Mouse (Mus musculus) embryonic facial prominence, embryonic 11.5 days (tissue): ENCODE measurements around the gene Tmem19. TPM values are rescaled to one million over a fixed set of nuclear protein-coding genes. Genes with fewer than 3 reads are reported as not detected.

Experiments used
- ATAC-seq: fragments of 200-750 bp; cut with Nextera tagmentation; replicated peaks from 2 replicates; pipeline ENCODE4 v1.8.0; 2017; ENCODE audit warnings: low read depth; ENCODE audit not compliant: insufficient number of reproducible peaks, low FRiP score, low TSS enrichment
- DNase-seq: peaks from one replicate; pipeline ENCODE4 v3.0.0-alpha.2; 2015; ENCODE audit warnings: low spot score
- H3K27ac ChIP-seq: fragments of 300-500 bp; sonication (generic); replicated peaks from 2 replicates; pipeline ENCODE4 v1.5.1; 2014; ENCODE audit warnings: mild to moderate bottlenecking, low read depth, low read length, control low read depth
- H3K27me3 ChIP-seq: fragments of 300-500 bp; sonication (generic); 2 replicates; pipeline ENCODE4 v1.6.1; 2014; ENCODE audit warnings: mild to moderate bottlenecking, low read length, moderate library complexity, mixed read lengths; ENCODE audit not compliant: control insufficient read depth, insufficient read depth
- H3K36me3 ChIP-seq: fragments of 300-500 bp; sonication (generic); replicated peaks from 2 replicates; pipeline ENCODE4 v1.6.1; 2014; ENCODE audit warnings: low read depth, mild to moderate bottlenecking, low read length, moderate library complexity, mixed read lengths; ENCODE audit not compliant: control insufficient read depth, insufficient read depth
- H3K4me1 ChIP-seq: fragments of 300-500 bp; sonication (generic); 2 replicates; pipeline ENCODE4 v1.6.1; 2014; ENCODE audit warnings: low read length, mixed read lengths; ENCODE audit not compliant: control insufficient read depth, insufficient read depth
- H3K4me2 ChIP-seq: fragments of 300-500 bp; sonication (generic); 2 replicates; pipeline ENCODE4 v1.6.1; 2014; ENCODE audit warnings: low read depth, mild to moderate bottlenecking, control low read depth, low read length, moderate library complexity
- H3K4me3 ChIP-seq: fragments of 300-500 bp; sonication (generic); 2 replicates; pipeline ENCODE4 v1.5.1; 2014; ENCODE audit warnings: low read depth, low read length, control low read depth
- H3K9ac ChIP-seq: fragments of 300-500 bp; sonication (generic); replicated peaks from 2 replicates; pipeline ENCODE4 v1.6.1; 2014; ENCODE audit warnings: mild to moderate bottlenecking, control low read depth, low read length
- H3K9me3 ChIP-seq: fragments of 300-500 bp; sonication (generic); replicated peaks from 2 replicates; pipeline ENCODE4 v1.6.1; 2016; ENCODE audit warnings: mild to moderate bottlenecking, low read length, inconsistent platforms, mixed read lengths; ENCODE audit not compliant: control insufficient read depth
- WGBS: fragments of 180-500 bp; shearing (Covaris S2); extraction: QIAGEN DNeasy Blood & Tissue Kit; methylation state at CpG from one replicate; pipeline ENCODE4 v1.1.7; 2014; 5-methylcytosine and 5-hydroxymethylcytosine counted together
- polyA plus RNA-seq: library from polyadenylated mRNA; unstranded; fragments of >200 nt; fragmentation: Nextera tagmentation; extraction: Ambion mirVana; gene quantifications from 2 replicates; pipeline ENCODE4 v1.2.1, GENCODE M21; 2014

Tmem19 gene
- polyA plus RNA-seq, 1 experiment from 2014 or later = 36.4 TPM

- H3K4me1 ChIP-seq = no peaks in the 10 kb centered on the region
- no peaks in the 10 kb centered on the region for H3K27me3 ChIP-seq
- H3K27ac ChIP-seq = peak overlapping the region; percentile 94
- peak overlapping the region; percentile 43 for H3K4me2 ChIP-seq
- DNase-seq (peak; percentile 13), ATAC-seq (no peak)
- peak overlapping the region; percentile 73 for H3K4me3 ChIP-seq
- H3K9me3 ChIP-seq = no peaks in the 10 kb centered on the region
- WGBS = 1% methylated on average over 15 of the region's 15 CpGs
- H3K9ac ChIP-seq = peak overlapping the region; percentile 89
- H3K36me3 ChIP-seq = no peaks in the 10 kb centered on the region
These were observed 21.4 kb upstream of the Tmem19 start for GRCm38 (mm10) chr10:115383644-115384220.

GRCm38 (mm10) chr10:115382846-115383643, 20.7 kb upstream of the Tmem19 start:
- no peaks in the 10 kb centered on the region for H3K9me3 ChIP-seq
- ATAC-seq (no peak), DNase-seq (peak; percentile 14)
- no peaks in the 10 kb centered on the region for H3K36me3 ChIP-seq
- H3K4me2 ChIP-seq = peak overlapping the region; percentile 43
- no peaks in the 10 kb centered on the region for H3K27me3 ChIP-seq
- 37% methylated on average over 12 of the region's 12 CpGs for WGBS
- peak overlapping the region; percentile 73 for H3K4me3 ChIP-seq
- H3K9ac ChIP-seq = peak overlapping the region; percentile 28
- no peak overlapping the region for H3K27ac ChIP-seq
- no peaks in the 10 kb centered on the region for H3K4me1 ChIP-seq

GRCm38 (mm10) chr10:115381506-115382084, 19.3 kb upstream of the Tmem19 start:
- Histone ChIP-seq H3K9me3 (no peaks in the 10 kb centered on the region), H3K4me2 (no peak overlapping the region), H3K4me3 (no peak overlapping the region), H3K9ac (no peak overlapping the region), H3K36me3 (no peaks in the 10 kb centered on the region), H3K27ac (no peak overlapping the region), H3K4me1 (no peaks in the 10 kb centered on the region), H3K27me3 (no peaks in the 10 kb centered on the region)
- ATAC-seq (no peak), DNase-seq (no peak)
- 87% methylated on average over 2 of the region's 2 CpGs for WGBS

GRCm38 (mm10) chr10:115363151-115363550, 850 bp upstream of the Tmem19 start:
- ATAC-seq (no peak), DNase-seq (no peak)
- Histone ChIP-seq H3K27me3 (no peaks in the 10 kb centered on the region), H3K4me3 (peak overlapping the region; percentile 47; the same call in 1 of the 2 replicates), H3K4me2 (peak overlapping the region; percentile 62), H3K4me1 (no peaks in the 10 kb centered on the region), H3K36me3 (no peaks in the 10 kb centered on the region), H3K9ac (peak overlapping the region; percentile 62), H3K27ac (no peak overlapping the region), H3K9me3 (no peaks in the 10 kb centered on the region)
- WGBS = 88% methylated on average over 4 of the region's 4 CpGs

GRCm38 (mm10) chr10:115362623-115362964, 293 bp upstream of the Tmem19 start:
- no peak for DNase-seq
- peak overlapping the region; percentile 91 for H3K27ac ChIP-seq
- peak overlapping the region; percentile 62 for H3K4me2 ChIP-seq
- no peaks in the 10 kb centered on the region for H3K4me1 ChIP-seq
- peak overlapping the region; percentile 62 for H3K9ac ChIP-seq
- no peaks in the 10 kb centered on the region for H3K9me3 ChIP-seq
- WGBS = 11% methylated on average over 9 of the region's 9 CpGs
- H3K4me3 ChIP-seq = peak overlapping the region; percentile 47
- no peak for ATAC-seq
- H3K36me3 ChIP-seq = no peaks in the 10 kb centered on the region
- no peaks in the 10 kb centered on the region for H3K27me3 ChIP-seq

- H3K4me1 ChIP-seq = no peaks in the 10 kb centered on the region
- no peak overlapping the region for H3K9ac ChIP-seq
- no peaks in the 10 kb centered on the region for H3K9me3 ChIP-seq
- no peak overlapping the region for H3K4me2 ChIP-seq
- no peak overlapping the region for H3K4me3 ChIP-seq
- no peaks in the 10 kb centered on the region for H3K27me3 ChIP-seq
- no peak for DNase-seq
- WGBS = 88% methylated on average over 7 of the region's 7 CpGs
- H3K27ac ChIP-seq = no peak overlapping the region
- no peaks in the 10 kb centered on the region; the same call in 1 of the 2 replicates for H3K36me3 ChIP-seq
- no peak for ATAC-seq
These were observed 3.2 kb downstream of the Tmem19 start for GRCm38 (mm10) chr10:115359066-115359465.

GRCm38 (mm10) chr10:115358216-115358919, 3.9 kb downstream of the Tmem19 start:
- Histone ChIP-seq H3K27me3 (no peaks in the 10 kb centered on the region), H3K27ac (no peak overlapping the region), H3K4me2 (no peak overlapping the region), H3K36me3 (no peaks in the 10 kb centered on the region; the same call in 1 of the 2 replicates), H3K9me3 (no peaks in the 10 kb centered on the region), H3K4me1 (no peaks in the 10 kb centered on the region), H3K4me3 (no peak overlapping the region), H3K9ac (no peak overlapping the region)
- WGBS = 96% methylated on average over 17 of the region's 17 CpGs
- no peak for ATAC-seq
- DNase-seq = no peak
